Mouse (Mus musculus): ENCODE data around the gene Il1r2. TPM values are rescaled to one million over a fixed set of nuclear protein-coding genes. Genes with fewer than 3 reads are reported as not detected.
A peak's percentile ranks its signal among the peaks of the same experiment; 100 is the strongest.

Gene Il1r2
- polyA plus RNA-seq (2017; shearing (Covaris generic)) = 100 to 1,000 TPM; 150 to 152 TPM

DNA sequence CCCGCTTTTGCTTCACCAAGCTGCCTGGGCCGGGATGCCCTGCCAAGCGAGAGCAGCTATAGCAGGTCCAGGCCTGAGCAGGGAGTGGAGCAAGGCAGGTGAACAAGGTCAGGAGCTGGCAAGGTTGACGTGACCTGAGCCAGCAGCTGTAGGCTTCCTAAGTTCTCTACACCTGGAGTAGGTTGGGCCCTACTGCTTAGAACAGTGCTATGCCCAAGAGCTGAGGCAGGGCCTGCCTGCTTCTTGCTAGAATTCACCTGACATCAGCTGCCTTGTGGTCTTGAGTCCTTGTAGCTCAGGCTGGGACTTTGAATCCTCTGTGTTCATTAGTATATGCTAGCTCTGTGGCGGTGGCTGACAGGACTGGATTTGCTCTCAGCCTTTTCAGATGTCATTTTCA is at the start of gene Il1r2:
Gene Il1r2, plus strand, starts transcription at position 301 of the 400 bp plus-strand sequence.
- ATAC-seq = no peak

DNA sequence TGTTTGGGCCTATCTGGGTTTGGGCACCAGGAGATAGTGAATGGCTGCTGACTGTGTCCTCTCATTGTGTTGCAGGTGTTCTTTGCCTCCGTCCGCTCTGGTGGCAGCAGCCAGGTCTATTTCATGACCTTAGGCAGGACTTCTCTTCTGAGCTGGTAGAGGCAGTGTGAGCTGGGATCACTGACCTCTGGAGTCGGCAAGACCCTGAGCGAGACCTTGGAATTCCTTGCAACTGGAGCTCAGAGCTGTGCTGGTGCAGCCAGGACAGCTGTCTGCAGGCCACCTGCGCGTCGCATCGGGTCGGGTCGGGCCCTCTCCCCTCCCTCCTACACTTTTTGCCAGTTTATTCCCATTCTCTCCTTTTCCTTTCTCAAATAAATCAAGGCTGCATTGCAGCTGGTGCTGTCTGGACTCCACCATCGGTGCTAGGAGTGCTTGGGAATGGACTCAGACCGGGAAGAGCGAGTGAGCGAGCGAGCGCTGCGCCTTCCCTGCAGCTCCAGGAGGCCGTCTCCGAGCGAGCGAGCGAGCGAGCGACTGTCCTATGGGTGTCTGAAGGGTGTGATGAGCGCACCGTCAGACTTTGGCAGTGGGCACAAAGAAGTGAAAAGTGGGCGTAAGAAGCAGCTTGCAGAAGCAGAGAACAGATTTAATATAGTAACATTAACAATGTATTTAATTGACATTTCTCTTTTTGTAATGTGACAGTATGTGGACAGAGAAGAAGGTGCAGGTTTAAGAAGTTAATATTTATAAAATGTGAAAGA is 49.1 kb upstream of the Il1r2 start:
- ATAC-seq = no peak

DNA sequence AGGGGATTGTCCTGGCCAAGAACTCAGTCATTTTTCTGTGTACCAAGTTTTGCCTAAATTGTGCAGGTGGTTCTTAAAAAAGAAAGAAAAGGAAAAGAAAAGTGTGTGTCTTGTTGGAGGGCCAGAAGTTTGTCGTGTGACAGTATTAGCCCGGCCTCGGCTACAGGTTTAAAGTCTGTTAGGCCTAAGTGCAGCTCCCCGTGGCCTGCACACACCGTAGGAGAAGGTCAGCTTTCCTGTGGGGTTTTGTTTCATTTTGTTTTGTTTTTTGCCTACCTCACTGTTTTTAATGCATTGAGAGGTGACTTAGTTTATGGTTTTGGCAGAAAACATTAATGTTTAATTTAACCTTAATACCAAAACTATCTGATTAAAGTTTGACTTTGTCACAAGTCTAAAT is 48.5 kb upstream of the Il1r2 start:
- no peak for ATAC-seq

DNA sequence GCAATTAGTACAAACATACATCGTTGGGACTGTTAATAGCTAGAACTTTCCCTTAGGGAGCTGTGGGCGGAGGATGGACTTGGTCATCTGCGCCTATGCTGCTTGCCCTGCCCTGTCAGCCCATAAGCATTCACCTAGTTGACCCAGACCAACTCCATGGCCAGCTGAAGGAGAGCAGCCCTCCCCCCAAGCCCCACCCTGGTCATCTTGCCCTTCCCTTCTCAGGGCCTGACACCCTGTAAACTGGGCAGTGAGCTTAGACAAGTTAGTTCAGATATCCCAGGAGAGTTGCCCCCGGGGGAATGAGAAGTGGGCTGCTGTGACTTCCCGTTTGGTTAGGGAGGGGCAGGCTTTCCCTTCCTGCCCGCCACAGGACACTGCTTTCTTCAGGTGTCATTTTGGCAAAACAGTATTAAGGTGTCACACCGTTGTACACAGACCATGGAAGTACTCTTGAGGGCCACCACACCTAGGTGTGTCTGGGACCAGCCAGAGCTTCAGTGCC is 46.7 kb upstream of the Il1r2 start:
- no peak for ATAC-seq

DNA sequence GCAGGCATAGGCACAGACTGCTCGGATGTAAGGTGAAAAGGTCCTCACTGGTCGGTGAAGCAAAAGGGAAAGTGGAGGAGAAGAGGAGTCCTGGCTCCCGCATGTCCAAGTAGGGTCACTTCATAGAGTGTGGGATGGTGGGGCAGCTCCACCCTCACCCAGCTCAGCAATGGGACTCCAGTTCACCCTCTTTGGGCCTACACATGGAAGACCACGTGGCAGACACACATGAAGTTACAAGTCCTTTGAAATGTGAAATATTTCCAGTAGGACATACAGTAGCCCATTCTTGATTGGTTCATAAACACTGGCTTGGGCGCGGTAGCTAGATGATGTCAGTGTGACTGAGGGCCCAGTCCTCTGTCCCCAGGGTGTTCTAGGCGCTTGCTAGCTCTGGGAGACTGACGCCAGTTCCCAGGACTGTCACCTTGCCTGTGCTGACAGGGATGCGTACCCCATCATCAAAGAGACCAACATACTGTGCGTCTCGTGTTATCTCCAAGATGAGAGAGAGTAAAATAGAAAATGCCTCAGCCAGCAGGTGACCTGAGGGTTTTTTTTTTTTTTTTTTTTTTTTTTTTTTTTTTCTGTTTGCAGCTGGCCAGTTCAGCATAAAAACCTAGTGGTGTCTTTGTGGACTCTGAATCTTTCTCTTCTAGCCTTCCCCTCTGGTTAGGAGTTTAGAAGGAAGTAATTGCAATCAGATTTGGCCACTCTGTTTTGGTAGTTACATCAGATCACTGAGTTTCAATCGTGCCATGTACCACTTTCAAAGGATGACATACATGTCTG is 45.5 kb upstream of the Il1r2 start:
- no peak for ATAC-seq

DNA sequence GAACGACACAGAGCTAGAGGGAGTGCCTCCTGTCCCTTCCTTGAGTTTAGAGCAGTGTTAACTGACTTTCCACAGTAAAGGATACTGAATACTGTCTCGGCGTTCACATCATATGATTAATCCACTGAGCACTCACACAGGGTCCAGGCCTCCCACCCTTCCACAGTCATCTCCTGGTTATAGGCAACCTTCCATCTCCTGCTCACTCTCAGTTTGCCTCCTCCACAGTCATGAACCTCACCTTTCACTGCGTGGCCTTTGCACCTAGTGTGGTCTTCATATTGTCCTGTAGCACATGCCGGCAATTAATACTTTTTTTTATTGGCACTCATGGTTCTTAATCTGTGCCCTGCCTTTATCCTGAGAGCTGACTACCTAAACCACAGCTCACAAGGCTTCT is 44.3 kb upstream of the Il1r2 start:
- no peak for ATAC-seq

DNA sequence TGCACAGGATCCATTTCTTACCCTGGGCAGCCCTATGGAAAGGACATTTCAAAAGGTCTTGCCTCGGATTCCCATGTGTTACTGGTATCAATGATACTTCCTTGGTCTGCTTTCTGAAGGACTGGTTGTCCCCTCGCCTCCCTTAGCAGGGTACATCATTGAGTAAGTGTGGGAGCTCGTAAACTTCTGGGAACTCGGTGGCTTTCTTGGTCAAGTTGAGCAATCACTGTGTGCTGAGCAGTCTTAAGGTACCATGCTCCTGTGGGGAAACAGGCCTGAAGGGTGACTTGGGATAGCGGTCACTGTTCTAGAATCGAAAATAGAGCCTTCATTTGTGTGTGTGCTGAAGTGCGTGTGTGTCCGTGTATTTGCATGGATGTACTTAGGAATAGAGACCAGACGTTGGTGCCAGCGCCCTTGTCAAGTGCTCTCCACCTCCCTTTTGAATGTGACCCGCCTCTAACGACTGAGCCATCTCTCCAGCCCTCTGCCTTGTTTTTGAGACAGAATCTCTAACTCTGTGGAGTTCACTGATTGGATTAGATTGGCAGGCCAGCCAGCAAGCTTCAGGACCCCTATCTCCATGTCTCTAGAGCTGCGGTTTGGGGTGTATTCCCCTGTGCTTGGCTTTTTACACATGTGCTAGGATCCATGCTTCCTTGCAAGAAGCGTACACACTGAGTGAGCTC is 43.4 kb upstream of the Il1r2 start:
- no peak for ATAC-seq

DNA sequence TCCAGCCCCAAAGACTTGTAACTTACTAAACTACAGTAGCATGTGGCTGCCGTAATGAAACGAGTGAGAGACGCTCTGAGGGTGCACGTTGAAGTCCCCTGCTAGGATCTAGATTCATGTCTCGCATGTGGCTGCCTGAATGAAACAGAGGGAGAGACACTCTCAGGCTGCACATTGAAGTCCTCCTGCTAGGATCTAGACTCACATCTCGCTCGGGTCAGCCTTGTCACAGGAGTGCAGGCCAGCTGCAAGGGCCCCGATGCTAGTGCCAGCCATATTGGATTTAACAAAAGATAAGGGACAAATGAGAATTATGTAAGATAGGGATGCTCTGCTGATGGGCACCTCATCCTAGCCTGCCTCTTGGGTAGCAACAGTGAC is 42.9 kb upstream of the Il1r2 start:
- no peak for ATAC-seq

DNA sequence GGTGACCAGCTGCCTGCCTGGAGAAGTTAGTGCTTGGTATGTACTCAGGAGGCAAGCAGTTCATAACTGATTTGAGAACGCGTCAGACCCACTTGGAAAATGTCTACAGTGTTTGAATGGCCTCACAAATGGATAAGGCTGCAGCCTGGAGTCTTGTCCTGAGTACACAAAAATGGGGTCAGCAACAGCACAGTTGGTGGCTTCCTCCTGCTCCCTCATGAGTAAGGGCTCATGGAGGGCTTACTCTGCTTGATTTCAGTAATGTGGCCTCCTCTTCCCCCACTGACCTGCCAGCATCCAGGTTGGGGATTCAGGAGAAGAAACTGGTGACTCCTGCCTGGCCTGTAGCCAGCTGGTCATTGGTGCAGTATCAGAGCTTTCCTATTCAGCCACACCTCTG is 42.3 kb upstream of the Il1r2 start:
- ATAC-seq = no peak

DNA sequence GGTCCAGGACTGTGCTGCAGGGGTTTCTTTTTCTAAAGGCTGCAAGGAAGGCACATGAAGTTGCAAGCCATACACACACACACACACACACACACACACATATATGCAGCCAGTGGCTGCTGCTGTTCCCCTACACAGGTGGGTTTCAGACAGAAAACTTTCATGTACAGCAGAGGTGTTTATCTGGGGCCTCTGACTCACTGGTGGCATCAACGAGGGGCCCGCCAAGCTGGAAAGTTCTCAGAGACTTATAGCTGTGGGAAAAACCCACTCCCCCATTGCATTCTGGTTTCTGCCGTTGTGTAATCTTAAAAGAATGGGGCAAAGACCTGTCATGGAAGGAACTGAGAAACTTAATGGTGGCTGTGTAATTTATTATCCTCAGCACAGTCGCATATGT is 40.6 kb upstream of the Il1r2 start:
- ATAC-seq = peak; percentile 60

DNA sequence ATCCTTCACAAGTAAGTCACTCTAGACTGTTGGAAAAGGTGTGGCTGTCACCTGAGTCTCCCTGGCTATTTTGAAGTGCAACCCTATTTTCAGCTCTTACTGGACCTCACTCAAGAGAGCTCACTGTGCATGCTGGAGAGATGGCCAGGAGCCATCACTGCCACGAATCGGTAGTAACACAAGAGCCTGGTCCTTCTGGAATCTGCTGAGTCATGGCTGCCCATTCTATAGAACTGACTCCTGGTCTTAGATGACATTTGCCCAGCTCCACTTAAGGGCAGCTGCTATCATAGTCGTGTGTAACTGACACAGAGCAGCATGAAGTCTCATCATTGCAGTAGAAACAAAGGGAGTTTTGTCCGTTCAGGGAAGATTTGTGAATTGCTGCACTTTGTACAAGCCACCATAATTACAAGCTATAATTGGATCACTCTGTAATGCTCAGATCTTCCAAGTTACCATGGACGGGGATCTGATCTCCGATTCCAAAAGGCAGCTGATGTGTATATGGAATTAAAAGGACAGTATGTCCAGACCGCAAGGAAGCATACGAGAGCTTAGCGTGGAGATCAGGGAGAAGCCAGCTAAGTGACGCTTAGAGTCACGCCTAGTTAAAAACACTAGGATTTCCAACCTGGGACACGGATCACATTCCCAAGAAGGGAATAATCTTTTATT is 40.0 kb upstream of the Il1r2 start:
- ATAC-seq = no peak

DNA sequence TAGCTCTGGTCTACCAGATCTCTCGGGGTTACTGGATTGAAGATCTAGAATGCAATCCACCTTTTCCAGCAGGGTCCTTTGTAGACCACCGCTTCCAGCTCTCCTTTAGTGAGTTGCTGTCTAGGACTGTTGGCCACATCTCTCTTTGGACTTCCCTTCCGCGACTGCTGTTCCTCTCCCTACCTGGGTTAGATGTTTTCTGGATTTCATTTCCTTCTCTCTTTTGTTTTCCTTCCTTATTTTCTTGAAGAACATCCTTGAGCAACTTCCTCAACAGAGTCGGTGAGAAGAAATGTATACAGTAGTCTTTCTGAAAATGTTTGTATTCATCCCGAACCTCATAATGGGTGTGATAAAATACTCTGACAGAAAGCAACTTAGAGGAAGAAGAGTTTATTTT is 36.0 kb upstream of the Il1r2 start:
- no peak for ATAC-seq

DNA sequence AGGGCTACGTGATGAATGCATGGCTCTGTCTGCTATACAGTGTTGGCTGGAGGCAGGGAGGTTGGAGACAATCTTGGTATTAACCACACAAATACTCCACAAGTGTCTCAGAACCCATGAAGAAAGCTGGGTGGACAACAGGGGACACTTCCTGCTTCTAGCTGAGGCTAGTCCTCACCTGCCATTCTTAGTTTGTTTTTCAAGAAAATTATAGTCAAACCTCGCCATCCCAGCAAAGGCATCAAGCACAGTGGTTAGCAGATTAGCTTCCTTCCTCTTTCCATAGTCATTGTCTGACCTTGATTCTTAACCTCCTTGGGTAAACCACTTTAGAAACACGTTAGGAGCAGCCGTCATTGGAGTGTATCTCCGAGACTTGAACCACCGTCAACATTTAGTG is 28.2 kb upstream of the Il1r2 start:
- no peak for ATAC-seq

DNA sequence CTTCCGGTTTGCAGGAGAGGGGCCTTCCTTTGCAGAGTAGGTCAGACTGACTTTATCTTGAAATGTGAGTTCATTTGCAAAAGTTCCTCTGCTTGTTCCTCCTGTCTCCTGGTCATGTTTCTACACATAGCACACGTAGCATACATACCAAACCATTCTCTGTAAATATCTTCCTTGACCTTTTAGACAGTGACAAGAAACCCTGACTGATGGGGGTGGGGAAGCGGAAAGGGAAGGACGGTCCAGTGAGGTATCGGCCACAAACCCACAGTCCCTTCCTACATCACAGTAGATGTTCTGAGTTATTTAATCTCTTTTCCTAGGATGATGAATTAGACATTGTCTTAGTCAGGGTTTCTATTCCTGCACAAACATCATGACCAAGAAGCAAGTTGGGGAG is 27.3 kb upstream of the Il1r2 start:
- ATAC-seq = no peak

DNA sequence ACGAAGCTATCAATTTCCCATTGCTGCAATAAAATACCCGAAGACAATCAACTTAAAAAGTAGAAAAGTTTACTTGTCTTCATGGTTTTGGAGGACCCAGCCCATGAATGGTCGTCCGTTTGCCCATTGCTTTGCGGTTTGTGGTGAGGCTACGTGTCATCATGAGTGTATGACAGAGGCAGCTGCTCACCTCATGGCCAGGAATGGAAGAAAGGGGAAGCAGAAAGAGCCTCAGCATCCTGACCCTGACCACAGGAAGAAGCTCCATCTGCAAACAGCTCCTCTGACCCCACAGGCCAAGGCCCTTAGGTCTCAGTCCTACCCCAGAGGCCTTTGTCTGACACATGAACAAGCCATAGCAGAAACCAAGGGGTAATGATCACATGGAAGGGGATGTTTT is 22.7 kb upstream of the Il1r2 start:
- ATAC-seq = no peak

DNA sequence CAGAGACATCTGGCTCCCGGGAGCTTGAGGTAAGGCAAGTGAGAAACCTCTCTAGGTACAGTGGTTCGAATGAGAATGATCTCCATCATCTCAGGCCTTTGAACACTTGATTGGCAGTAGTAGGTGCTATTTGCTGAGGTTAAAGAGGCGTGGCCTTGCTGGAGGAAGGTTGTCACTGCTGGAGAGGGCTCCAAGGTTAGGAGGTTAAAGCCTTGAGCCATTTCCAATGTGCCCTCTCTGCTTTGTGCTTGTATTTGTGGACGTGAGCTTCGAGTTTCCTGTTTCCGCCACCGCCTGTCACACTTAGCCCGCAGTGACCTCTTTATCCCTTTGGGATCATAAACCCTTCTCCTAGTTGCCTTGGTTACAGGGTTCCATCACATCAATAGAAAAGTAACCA is 21.7 kb upstream of the Il1r2 start:
- peak; percentile 25 for ATAC-seq

DNA sequence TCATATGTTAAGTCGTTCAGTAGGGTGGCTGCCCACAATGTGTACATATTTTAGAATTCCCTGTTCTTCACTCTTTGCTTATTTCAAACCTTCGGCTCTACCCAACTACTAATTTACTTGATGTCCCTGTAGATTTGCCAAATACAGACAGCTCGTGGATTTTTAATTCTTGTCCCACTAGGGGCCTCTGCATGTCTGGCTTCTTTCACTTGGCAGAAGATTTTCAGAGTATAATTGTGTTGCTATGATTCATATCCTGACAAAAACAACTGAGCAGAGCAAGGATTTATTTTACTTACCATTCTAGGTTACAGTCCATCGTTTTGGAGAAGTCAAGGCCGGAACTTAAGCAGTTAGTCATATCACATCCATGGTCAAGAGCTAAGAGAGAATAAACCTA is 20.8 kb upstream of the Il1r2 start:
- no peak for ATAC-seq

DNA sequence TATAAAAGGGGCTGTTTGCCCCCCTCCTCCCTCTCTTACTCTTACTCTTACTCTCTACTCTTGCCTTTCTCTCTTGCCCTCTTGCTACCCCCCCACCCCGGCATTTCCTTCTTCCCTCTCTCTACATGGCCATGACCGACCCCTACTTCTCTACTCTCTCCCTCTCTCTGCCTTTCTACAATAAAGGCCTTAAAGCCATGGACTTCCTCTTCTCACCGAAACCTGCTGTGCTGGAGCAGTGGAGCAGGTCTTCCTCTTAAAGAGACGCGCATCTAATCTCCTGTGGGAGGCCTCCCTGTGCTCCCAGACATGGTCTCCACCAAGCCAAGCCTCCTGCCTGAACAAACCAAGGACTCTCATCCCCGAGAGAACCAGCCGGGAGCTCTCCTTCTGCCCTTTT is 18.8 kb upstream of the Il1r2 start:
- no peak for ATAC-seq

DNA sequence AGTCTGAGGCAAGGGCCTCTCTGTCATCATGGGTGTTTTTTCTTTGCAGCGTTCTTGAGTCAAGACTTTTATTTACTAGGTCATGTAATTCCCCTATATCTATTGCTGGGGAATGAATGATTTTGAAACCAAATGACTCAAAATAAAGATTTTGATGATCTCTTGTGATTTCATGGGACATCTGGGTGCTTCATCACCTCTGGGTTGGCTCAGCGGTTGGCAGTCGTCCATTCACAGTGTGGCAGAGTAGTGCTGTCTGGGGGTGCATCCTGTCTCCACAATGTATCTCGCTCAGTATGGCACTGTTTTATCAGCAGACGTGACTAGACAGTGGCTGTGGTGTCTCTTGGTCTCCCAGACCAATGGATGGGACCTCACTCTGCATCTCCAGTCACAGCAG is 17.9 kb upstream of the Il1r2 start:
- peak; percentile 47 for ATAC-seq

DNA sequence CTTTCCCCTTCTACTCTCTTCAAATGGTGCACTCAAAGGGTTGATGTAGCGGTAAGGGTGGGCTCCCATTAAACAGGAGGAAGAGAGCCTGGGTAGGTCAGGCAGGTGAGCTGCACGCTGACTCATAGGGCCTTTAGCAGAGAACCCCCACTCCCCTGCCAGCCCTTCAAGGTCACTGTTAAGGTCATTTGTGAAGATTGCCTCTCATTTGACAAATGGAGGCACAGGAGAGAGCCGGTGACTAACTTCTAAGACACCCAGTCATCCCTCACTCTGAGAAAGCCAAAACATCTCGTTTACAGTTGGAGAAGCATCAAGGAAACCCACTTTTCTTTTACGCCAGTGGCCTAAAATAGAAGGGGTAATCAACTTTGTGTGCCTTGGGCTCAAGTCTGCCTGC is 16.5 kb upstream of the Il1r2 start:
- no peak for ATAC-seq

DNA sequence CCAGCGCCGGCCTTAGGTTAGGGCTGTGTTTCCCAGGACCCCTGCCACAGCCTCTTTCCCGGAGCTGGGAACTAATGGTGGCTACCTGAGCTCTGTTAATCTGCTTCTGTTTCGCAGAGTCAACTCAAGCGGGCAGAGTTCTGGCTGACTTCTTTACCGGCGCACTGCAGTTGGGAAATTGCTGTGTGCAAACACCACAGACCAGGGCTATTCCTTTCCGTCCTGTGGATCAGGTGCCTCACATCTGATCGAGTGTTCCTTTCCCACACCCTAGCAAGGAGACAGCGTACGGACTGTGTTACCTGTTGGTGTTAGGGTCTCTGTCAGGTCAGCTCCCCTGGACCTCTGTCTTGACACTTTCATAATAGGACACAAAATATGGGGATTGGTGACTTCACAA is 15.9 kb upstream of the Il1r2 start:
- ATAC-seq = no peak

DNA sequence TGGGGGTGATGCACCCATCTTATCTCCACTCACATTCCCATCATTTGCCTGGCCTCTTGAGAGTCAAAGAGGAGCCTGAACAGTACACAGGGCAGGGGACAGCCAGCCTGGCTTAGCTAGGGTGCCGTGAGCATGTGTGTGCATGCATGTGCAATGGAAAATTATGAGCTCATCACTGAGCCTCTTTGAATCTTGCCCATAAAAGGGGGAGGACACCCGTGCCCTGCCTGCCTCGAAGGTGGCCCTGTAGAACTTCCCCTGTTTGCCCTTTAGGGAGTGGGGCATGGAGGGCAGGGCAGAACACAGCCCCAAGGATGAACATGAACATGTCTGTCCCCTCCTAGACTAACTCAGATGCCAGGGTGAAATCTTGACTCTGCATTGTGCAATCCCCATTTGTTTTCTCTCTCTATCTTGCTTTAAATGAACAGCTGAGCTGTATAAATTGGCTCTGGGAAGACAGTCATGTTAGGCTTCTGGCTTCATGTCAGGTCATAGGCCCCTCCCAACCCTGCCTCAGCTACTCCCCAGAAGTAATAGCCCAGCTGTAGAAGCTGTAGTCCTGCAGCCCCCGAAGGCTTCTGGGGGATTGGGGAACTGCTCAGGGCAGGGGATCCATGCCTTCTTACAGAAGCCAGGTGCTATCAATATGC is 14.6 kb upstream of the Il1r2 start:
- peak; percentile 80 for ATAC-seq
